Mouse (Mus musculus): ENCODE measurements at regions not wholly inside any gene's neighbourhood (a gene's known extent, or its start where the extent isn't known, plus 50 kb on each side); places are given as distances from the start of the nearest gene placed in this dataset.

DNA sequence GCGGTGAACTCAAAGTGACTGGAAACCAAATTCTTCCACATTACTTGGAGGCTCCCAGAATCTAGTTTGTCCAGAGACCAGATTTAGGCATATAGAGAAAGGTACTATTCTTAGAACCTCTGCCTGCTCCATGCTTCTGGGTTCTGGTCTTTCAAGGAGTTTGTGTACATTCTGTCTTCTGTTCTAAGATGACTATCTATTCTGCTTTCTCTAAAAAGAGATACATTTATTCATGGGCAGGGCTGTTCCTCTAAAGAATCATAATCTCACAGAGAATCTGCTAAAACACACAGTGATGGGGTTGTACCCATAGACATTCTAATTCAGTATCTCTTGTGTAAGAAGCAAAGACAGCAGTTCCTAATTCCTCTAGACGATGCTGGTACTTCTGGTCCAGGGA lies 417.7 kb downstream of the Atp23 start:
- DNase-seq = no peak

DNA sequence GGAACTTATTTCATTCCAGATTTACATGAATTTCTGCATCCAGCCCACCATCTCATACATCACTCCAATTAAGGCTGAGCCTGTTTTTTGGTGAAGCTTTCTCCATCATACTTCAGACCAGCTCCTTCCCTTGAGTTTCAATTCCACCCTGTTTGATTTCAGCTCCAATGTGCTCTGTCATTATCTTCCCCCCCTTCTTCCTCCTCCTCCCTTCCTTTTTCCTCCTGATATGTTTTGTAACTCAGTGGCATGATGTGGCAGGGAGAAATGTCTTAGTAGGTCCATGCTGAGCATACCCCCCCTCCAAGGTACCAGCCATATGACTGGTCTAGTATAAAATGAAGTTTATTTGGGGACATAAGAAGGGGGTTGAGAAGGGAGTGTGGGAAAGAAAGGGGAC lies 420.8 kb downstream of the Atp23 start:
- no peak for DNase-seq

DNA sequence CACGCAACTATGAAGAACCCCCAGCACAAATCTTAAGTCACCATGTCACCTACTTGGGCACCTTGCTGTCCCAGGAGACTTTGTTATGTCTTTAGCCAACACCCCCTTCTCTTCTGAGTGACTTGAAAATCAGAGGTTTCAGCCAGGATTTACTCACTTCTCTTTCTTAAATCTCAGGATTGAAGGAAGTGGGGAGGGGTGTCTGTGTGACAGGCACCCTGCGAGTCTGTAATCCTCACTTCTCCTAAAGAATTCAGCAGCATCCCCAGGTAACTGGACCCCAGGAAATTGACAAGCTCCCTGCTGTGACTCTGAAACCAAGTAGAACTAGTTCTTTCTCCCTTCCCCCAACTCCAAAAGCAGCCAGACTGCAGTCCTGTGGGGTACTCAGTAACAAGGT lies 421.4 kb downstream of the Atp23 start:
- no peak for DNase-seq

DNA sequence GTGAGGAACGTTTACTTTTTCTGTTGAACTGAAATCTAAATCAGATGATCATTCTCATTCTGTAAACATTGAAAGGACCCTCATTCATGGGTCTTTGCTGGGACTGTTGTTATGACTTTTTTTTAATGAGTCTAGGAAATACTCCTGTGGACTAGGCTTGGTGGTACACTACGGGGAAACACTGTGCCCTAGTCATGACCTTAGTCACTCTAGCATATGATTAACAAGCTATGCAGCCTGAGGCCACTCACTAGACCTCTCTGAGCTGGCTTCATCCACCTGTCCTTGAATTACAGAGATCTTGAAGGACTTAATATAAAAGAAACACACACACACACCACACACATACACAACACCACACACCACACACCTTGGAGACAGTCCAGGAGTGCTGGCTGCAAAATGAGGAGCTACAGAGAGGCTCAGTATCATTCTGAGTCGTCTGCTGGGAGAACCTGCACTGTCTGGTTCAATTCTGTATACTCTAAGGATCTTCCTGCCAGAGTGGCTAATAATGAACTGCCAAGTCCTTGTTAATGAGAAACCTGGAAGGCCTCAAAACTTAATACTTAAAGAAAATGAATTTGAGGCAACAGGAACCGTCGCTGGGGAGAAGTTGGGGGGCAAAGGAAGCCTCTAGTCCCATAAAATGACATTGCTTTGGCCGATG lies 428.0 kb downstream of the Atp23 start:
- DNase-seq = no peak

DNA sequence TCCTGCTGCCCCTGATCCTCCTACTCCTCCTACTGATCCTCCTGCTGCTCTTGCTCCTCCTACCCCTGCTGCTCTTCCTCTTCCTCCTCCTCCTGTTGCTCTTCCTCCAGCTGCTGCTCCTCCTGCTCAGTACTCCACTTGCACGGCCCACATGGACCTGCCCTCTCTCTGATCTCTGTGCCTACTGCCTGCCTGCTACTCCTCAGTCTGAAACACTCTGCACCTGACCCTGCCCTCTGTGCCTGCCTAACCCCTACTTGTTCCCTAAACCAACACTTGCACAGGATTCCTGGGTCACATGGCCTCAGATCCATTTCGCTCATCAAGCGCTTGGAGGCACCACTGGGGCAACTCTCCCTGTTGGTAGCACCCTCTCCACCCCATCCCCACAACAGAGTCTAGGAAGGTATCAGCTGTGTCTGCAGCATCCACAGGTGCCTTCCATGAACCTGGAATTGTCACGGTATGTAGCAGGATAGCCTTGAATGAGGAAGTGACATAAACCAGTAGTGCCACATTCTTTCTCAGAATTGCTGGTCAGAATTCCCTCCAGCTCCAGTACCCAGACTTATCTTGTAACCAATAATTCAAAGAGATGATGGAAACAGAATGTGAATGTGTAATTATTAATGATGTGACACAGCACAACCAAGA lies 430.2 kb downstream of the Atp23 start:
- DNase-seq = no peak

- no peak for DNase-seq
Measured at GRCm38 (mm10) chr10:126462770-126463169, 438.4 kb downstream of the Atp23 start.

GRCm38 (mm10) chr10:126458523-126458922 lies 442.6 kb downstream of the Atp23 start:
- no peak for DNase-seq

- no peak for DNase-seq
Measured at GRCm38 (mm10) chr10:126452757-126453528, 448.2 kb downstream of the Atp23 start.

GRCm38 (mm10) chr10:126452057-126452622 lies 449.0 kb downstream of the Atp23 start:
- no peak for DNase-seq

DNA sequence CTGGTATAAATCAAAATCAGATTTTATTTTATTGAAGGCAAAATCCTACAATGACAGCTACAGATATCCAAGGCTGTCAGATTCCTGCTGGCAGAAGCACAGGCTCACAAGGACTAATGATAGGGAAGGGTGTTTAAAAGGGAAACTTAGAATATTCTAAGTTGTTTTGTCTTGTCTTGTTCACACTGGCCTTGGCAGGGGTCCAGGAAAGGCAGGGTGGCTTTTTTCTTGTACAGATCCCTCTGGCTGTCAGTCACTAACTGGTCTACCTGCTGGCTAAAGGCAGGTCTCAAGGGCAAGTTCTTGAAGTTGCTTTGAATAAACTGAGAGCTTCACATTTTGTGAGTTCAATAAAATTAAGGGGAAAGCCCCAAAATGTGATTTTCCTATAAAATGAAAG lies 465.3 kb downstream of the Lrig3 start:
- no peak for DNase-seq

DNA sequence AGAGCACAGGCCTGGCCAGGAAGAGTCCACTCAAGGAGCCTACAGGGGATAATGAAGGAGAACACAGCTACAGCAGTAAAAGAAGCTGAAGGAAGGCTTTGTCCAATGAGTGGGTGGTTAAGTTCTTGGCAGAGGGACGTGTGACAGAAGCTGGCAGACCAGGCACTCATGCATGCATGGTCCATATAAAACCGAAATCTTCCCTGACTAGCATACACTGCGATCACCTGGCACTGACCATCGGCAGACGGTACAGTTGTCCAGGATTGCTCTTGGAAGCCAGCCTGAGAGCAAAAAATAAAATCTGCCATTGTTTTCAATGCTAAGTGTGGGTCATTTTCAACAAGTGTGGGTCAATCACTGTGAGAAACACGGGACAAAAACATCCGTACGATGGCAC lies 464.4 kb downstream of the Lrig3 start:
- peak; percentile 11 for DNase-seq

DNA sequence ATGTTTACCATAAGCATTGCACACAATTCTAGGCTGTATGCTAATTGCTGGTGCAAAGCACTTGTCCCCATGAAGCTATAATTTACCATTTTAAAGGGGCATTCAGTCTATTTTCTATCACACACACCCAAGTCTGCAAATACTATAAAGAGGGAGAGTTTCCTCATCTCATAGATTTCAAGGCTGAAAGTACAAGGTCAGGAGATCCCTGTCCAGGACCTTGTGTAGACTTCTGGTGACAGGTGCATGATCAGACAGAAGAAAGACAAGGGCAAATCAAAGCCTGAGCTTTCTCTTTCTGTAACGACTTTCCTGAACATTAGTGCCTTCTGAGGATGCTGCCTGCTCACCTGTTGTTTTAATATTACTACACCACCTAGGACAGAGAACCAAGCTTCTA lies 463.5 kb downstream of the Lrig3 start:
- DNase-seq = no peak

DNA sequence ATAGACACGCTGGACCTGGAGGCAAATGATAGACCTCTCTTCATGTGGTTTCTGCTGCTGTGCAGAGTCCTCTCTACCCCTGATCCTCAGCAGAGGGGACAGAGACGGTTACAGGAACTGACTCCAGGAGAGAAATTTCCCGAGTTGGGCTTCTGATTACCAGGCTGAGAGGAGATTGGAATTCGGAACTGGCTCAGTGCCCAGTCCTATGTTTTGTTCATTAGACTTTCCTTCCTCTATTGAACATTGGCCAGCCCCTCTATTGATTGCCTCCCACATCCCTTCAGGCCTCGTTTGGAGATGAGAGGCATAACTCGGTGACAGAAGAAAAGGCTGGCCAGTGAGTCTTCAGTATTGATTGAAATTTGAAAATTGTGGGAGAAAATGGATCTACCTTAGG lies 456.1 kb downstream of the Lrig3 start:
- DNase-seq = no peak

DNA sequence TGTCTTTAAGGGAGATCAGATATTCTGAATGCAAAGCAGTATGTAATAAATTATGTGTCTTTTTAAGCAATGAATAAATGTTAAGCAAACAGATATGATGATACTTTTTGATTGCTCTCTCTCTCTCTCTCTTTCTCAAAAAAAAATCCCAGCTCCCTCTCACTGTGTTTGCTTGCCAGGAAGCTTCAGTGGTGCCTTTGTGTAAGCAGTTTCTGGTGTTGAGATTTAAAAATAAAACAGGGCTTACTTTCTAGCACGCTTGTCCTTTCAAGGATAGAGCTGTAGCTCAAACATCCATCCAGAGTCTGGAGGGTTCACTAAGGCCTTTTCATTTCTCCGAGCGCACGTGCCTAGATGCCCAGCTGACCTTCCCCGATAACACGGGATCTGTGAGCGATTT lies 447.8 kb downstream of the Lrig3 start:
- no peak for DNase-seq

GRCm38 (mm10) chr10:126392235-126392634 lies 426.3 kb downstream of the Lrig3 start:
- no peak for DNase-seq

DNA sequence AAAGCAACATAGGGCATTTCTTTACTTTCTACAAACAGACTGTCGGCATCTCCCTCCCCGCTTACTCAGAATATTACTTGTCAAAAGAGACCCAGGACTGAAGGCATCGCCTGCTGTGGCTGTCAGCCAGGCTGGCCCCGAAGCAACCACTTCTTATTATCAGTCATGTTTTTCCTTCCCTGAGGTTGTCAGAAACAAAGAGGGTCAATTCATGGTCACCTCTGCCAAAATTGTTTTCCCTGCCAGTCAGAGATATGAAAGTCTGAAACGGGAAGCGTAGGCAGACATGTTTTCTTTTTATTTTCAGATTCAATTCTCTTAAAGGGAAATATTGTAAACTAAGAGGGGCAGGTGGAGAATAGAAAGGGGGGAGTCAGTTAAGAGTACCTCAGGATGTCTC lies 425.8 kb downstream of the Lrig3 start:
- no peak for DNase-seq

DNA sequence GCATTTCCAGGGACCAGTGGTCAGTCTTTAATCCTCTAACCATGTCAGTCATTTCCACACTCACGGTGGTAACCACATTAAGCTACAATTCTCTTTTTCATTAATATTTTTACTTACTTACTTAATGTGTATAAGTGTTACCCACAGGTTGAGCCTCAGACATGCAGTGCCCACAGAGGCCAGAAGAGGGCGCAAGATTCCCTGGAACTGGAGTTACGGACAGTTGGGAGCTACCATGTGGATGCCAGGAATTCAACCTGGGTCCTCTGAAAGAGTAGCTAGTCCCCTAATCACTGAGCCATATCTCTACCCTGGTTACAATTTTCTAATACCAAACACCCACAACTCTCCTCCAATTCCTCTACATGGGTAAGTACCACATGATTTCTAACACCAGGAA lies 420.5 kb downstream of the Lrig3 start:
- no peak for DNase-seq

DNA sequence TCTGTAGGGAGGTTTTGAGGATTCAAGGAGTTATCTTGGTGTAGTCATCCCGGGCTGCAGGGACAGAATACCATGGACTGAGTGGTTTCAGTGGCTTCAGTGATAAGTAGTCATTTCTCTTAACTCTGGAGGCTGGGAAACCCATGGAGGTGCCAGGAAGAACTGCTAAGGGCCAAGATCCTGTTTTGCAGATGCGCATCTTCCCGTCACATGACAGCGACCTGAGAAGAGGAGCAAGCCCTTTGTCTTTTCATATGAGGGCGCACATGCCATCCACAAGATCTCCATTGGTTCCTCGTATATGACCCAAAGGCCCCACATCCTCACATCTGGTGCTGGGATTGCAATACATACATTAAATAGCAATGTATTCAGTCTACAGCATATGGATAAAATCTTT lies 419.7 kb downstream of the Lrig3 start:
- no peak for DNase-seq

GRCm38 (mm10) chr10:126380381-126380780 lies 414.4 kb downstream of the Lrig3 start:
- no peak for DNase-seq

DNA sequence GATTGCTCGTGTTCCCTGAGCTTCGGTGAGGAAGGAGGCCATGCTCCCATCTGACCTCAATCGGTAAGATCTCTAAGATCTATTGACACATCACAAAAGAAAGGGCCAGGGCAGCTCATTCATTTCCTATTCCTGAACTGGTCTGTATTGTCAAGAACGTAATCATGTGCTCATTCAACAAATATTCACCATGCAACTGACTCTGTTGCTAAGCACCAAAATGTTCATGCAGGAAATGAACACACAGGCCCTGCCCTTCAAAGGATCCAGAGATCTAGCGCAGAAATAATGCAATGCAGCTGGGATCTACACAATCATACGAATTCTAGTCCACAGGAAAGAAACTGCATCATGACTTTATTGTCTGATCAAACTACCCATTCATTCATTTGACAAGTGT lies 413.3 kb downstream of the Lrig3 start:
- no peak for DNase-seq

GRCm38 (mm10) chr10:126373906-126374305 lies 407.9 kb downstream of the Lrig3 start:
- no peak for DNase-seq

GRCm38 (mm10) chr10:126371881-126372280 lies 405.9 kb downstream of the Lrig3 start:
- no peak for DNase-seq

DNA sequence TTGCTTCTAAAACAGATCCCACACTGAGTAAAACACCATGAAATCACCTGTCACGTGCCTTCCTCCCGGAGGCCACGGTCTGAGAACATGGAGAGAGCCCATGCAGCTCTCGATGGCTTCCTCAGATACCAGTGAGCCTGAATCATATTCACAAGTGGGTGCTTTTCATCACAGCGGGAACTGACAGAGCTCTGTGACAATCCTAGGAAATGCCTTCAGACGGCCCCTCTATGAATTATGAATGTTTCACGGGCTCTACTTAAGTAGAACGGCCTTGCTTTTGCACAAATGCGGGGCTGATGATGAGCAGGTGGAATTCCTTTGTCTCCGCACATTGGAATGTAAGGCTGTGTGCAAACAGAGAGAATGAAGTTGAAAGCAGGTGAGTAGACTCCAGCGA lies 383.1 kb downstream of the Lrig3 start:
- no peak for DNase-seq

GRCm38 (mm10) chr10:126337426-126337825 lies 371.5 kb downstream of the Lrig3 start:
- DNase-seq = no peak
